Mouse (Mus musculus): Measurements from ENCODE around the gene Wnt9a. TPM values are rescaled to one million over a fixed set of nuclear protein-coding genes. Genes with fewer than 3 reads are reported as not detected.
A peak's percentile ranks its signal among the peaks of the same experiment; 100 is the strongest.

The Wnt9a gene
- 1.4 and 1.6 TPM in 2 replicates for polyA plus RNA-seq (2014; fragmentation: Nextera tagmentation; extraction: Ambion mirVana)

- no peaks in the 10 kb centered on the region for H3K36me3 ChIP-seq (ENCODE audit: control insufficient read depth, insufficient read depth, low read length)
- peak; percentile 42 for ATAC-seq
- peak within 1 kb of the TSS; percentile 81 for H3K4me2 ChIP-seq (ENCODE audit: low read length)
- peak within 1 kb of the TSS; percentile 66 for H3K9ac ChIP-seq (ENCODE audit: low read length)
- peaks cover 17% of the 10 kb centered on the region for H3K4me1 ChIP-seq (ENCODE audit: control insufficient read depth, insufficient read depth, low read length)
- peak; percentile 45 for DNase-seq (ENCODE audit: low spot score)
- peak within 1 kb of the TSS; percentile 47 for H3K4me3 ChIP-seq (ENCODE audit: low read depth, low read length)
- no peaks in the 10 kb centered on the region for H3K9me3 ChIP-seq (replicated peaks; ENCODE audit: control insufficient read depth, low read length)
- 1% methylated on average over 88 of the region's 128 CpGs for WGBS
- H3K27ac ChIP-seq (ENCODE audit: low read depth, low read length): no peak within 1 kb of the TSS
- peaks cover 58% of the 10 kb centered on the region for H3K27me3 ChIP-seq (replicated peaks; ENCODE audit: control insufficient read depth, insufficient read depth, low read length)
Measured at GRCm38 (mm10) chr11:59306461-59307421, at the start of gene Wnt9a. Wnt9a (plus strand) TSS chr11:59306928.

- H3K4me1 ChIP-seq (ENCODE audit: control insufficient read depth, insufficient read depth, low read length): peaks cover 3% of the 10 kb centered on the region; the same call in 1 of the 2 replicates
- no peaks in the 10 kb centered on the region for H3K9me3 ChIP-seq (replicated peaks; ENCODE audit: control insufficient read depth, low read length)
- H3K36me3 ChIP-seq (ENCODE audit: control insufficient read depth, insufficient read depth, low read length): no peaks in the 10 kb centered on the region
- 86% methylated on average over 7 of the region's 7 CpGs for WGBS
- H3K27me3 ChIP-seq (replicated peaks; ENCODE audit: control insufficient read depth, insufficient read depth, low read length): peaks cover 4% of the 10 kb centered on the region; the same call in 1 of the 2 replicates
- no peak overlapping the region for H3K4me3 ChIP-seq (ENCODE audit: low read depth, low read length)
- no peak overlapping the region for H3K4me2 ChIP-seq (ENCODE audit: low read length)
- DNase-seq (ENCODE audit: low spot score) (no peak), ATAC-seq (no peak)
- H3K27ac ChIP-seq (ENCODE audit: low read depth, low read length): no peak overlapping the region
- no peak overlapping the region for H3K9ac ChIP-seq (ENCODE audit: low read length)
Measured at GRCm38 (mm10) chr11:59259647-59260046, 47.1 kb upstream of the Wnt9a start.

GRCm38 (mm10) chr11:59260706-59261493, 45.8 kb upstream of the Wnt9a start:
- H3K27ac ChIP-seq (ENCODE audit: low read depth, low read length): no peak overlapping the region
- H3K27me3 ChIP-seq (replicated peaks; ENCODE audit: control insufficient read depth, insufficient read depth, low read length): peaks cover 14% of the 10 kb centered on the region

GRCm38 (mm10) chr11:59262308-59262707, 44.4 kb upstream of the Wnt9a start:
- Histone ChIP-seq H3K4me1 (ENCODE audit: control insufficient read depth, insufficient read depth, low read length) (peaks cover 4% of the 10 kb centered on the region; the same call in 1 of the 2 replicates), H3K36me3 (ENCODE audit: control insufficient read depth, insufficient read depth, low read length) (no peaks in the 10 kb centered on the region), H3K9me3 (replicated peaks; ENCODE audit: control insufficient read depth, low read length) (no peaks in the 10 kb centered on the region), H3K9ac (ENCODE audit: low read length) (no peak overlapping the region), H3K27me3 (replicated peaks; ENCODE audit: control insufficient read depth, insufficient read depth, low read length) (peaks cover 14% of the 10 kb centered on the region), H3K27ac (ENCODE audit: low read depth, low read length) (no peak overlapping the region), H3K4me3 (ENCODE audit: low read depth, low read length) (no peak overlapping the region), H3K4me2 (ENCODE audit: low read length) (no peak overlapping the region)
- ATAC-seq (no peak), DNase-seq (ENCODE audit: low spot score) (no peak)

More at GRCm38 (mm10) chr11:59260706-59261493, 45.8 kb upstream of the Wnt9a start:
- Histone ChIP-seq H3K4me2 (ENCODE audit: low read length) (no peak overlapping the region), H3K4me3 (ENCODE audit: low read depth, low read length) (no peak overlapping the region), H3K9me3 (replicated peaks; ENCODE audit: control insufficient read depth, low read length) (no peaks in the 10 kb centered on the region), H3K36me3 (ENCODE audit: control insufficient read depth, insufficient read depth, low read length) (no peaks in the 10 kb centered on the region), H3K4me1 (ENCODE audit: control insufficient read depth, insufficient read depth, low read length) (peaks cover 4% of the 10 kb centered on the region; the same call in 1 of the 2 replicates), H3K9ac (ENCODE audit: low read length) (no peak overlapping the region)
- DNase-seq (ENCODE audit: low spot score): no peak
- ATAC-seq: no peak
- 85% methylated on average over 10 of the region's 10 CpGs for WGBS

- Histone ChIP-seq H3K27me3 (replicated peaks; ENCODE audit: control insufficient read depth, insufficient read depth, low read length) (peaks cover 14% of the 10 kb centered on the region), H3K4me1 (ENCODE audit: control insufficient read depth, insufficient read depth, low read length) (peaks cover 4% of the 10 kb centered on the region; the same call in 1 of the 2 replicates), H3K4me2 (ENCODE audit: low read length) (peak overlapping the region; percentile 79), H3K9me3 (replicated peaks; ENCODE audit: control insufficient read depth, low read length) (no peaks in the 10 kb centered on the region), H3K4me3 (ENCODE audit: low read depth, low read length) (peak overlapping the region; percentile 50), H3K36me3 (ENCODE audit: control insufficient read depth, insufficient read depth, low read length) (no peaks in the 10 kb centered on the region), H3K27ac (ENCODE audit: low read depth, low read length) (peak overlapping the region; percentile 48; the same call in 1 of the 2 replicates), H3K9ac (ENCODE audit: low read length) (peak overlapping the region; percentile 71)
- peak; percentile 81 for DNase-seq (ENCODE audit: low spot score)
- under 1% methylated on average over 55 of the region's 56 CpGs for WGBS
- peak; percentile 94 for ATAC-seq
Measured at GRCm38 (mm10) chr11:59263870-59264563, 42.7 kb upstream of the Wnt9a start.

GRCm38 (mm10) chr11:59264593-59264992, 42.1 kb upstream of the Wnt9a start:
- H3K4me2 ChIP-seq (ENCODE audit: low read length): peak overlapping the region; percentile 79
- WGBS: 5% methylated on average over 8 of the region's 8 CpGs
- ATAC-seq (0 out of 2 replicates have a peak, but pooled peaks have one; percentile 29), DNase-seq (ENCODE audit: low spot score) (peak; percentile 14)
- H3K27me3 ChIP-seq (replicated peaks; ENCODE audit: control insufficient read depth, insufficient read depth, low read length): peaks cover 14% of the 10 kb centered on the region
- peak overlapping the region; percentile 71 for H3K9ac ChIP-seq (ENCODE audit: low read length)
- peak overlapping the region; percentile 50 for H3K4me3 ChIP-seq (ENCODE audit: low read depth, low read length)
- H3K4me1 ChIP-seq (ENCODE audit: control insufficient read depth, insufficient read depth, low read length): peaks cover 4% of the 10 kb centered on the region; the same call in 1 of the 2 replicates
- no peaks in the 10 kb centered on the region for H3K9me3 ChIP-seq (replicated peaks; ENCODE audit: control insufficient read depth, low read length)
- no peaks in the 10 kb centered on the region for H3K36me3 ChIP-seq (ENCODE audit: control insufficient read depth, insufficient read depth, low read length)
- no peak overlapping the region for H3K27ac ChIP-seq (ENCODE audit: low read depth, low read length)

GRCm38 (mm10) chr11:59265154-59265813, 41.4 kb upstream of the Wnt9a start:
- ATAC-seq: no peak
- no peak overlapping the region for H3K9ac ChIP-seq (ENCODE audit: low read length)
- no peak for DNase-seq (ENCODE audit: low spot score)
- H3K27me3 ChIP-seq (replicated peaks; ENCODE audit: control insufficient read depth, insufficient read depth, low read length): peaks cover 14% of the 10 kb centered on the region
- 0 out of 2 replicates have a peak overlapping the region, but pooled peaks have one; percentile 14 for H3K27ac ChIP-seq (ENCODE audit: low read depth, low read length)
- H3K4me1 ChIP-seq (ENCODE audit: control insufficient read depth, insufficient read depth, low read length): peaks cover 4% of the 10 kb centered on the region; the same call in 1 of the 2 replicates
- no peak overlapping the region for H3K4me2 ChIP-seq (ENCODE audit: low read length)
- 62% methylated on average over 8 of the region's 8 CpGs for WGBS
- no peaks in the 10 kb centered on the region for H3K9me3 ChIP-seq (replicated peaks; ENCODE audit: control insufficient read depth, low read length)
- no peak overlapping the region for H3K4me3 ChIP-seq (ENCODE audit: low read depth, low read length)
- H3K36me3 ChIP-seq (ENCODE audit: control insufficient read depth, insufficient read depth, low read length): no peaks in the 10 kb centered on the region

- no peak overlapping the region for H3K4me2 ChIP-seq (ENCODE audit: low read length)
- ATAC-seq (no peak), DNase-seq (ENCODE audit: low spot score) (no peak)
- no peak overlapping the region for H3K9ac ChIP-seq (ENCODE audit: low read length)
- H3K27me3 ChIP-seq (replicated peaks; ENCODE audit: control insufficient read depth, insufficient read depth, low read length): peaks cover 14% of the 10 kb centered on the region
- H3K4me3 ChIP-seq (ENCODE audit: low read depth, low read length): no peak overlapping the region
- H3K27ac ChIP-seq (ENCODE audit: low read depth, low read length): no peak overlapping the region
- H3K4me1 ChIP-seq (ENCODE audit: control insufficient read depth, insufficient read depth, low read length): peaks cover 4% of the 10 kb centered on the region; the same call in 1 of the 2 replicates
- no peaks in the 10 kb centered on the region for H3K9me3 ChIP-seq (replicated peaks; ENCODE audit: control insufficient read depth, low read length)
- H3K36me3 ChIP-seq (ENCODE audit: control insufficient read depth, insufficient read depth, low read length): no peaks in the 10 kb centered on the region
- WGBS: 16% methylated on average over 6 of the region's 6 CpGs
Measured at GRCm38 (mm10) chr11:59266727-59267126, 40.0 kb upstream of the Wnt9a start.

Data from forebrain, embryonic 14.5 days (tissue).